12 mouse cellular contexts compared by ENCODE assay signal in the genomic region with DNA sequence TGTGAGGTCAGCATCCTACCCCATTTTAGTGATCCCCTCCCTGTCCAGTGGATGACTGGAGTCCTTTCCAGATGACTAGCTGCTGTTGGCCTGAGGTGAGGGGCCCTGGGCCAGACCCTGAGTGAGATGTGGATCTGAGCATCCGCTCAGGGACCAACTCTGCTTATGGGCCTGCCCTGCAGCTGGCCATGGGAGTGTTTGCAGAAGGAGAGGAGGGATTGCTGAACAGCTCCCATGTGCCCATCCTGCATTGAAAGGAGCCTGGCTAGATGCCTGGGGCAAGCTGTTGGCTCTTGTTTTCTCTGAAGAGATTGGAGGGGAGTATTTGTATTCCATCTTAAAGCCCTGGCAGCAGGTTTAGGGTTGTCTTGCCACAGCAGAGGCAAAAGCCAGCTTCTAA.
DNase-seq lines count a peak whose midpoint lies in the region; ATAC-seq and TF ChIP-seq lines count a peak whose summit lies in the region.
"Had no signal": no experiment of that assay in that cellular context is flagged by ENCODE, and none has a peak within 500 bp of the region (broad histone marks: within the 10 kb centered on the region; RNA-seq: fewer than 3 reads in every experiment).

No protein-coding gene starts in this region.

- H3K36me3 ChIP-seq in heart, embryonic 10.5 days = no peaks in the 10 kb centered on the region
- H3K36me3 ChIP-seq in neural tube, embryonic 13.5 days = no peaks in the 10 kb centered on the region
- H3K36me3 ChIP-seq in hindbrain, postnatal 0 days (ENCODE audit: insufficient read depth, low read length) = no peaks in the 10 kb centered on the region
- no peaks in the 10 kb centered on the region for H3K36me3 ChIP-seq in kidney, embryonic 16.5 days (ENCODE audit: insufficient read depth, low read length)
- H3K36me3 ChIP-seq: embryonic facial prominence, embryonic 15.5 days; liver, embryonic 15.5 days had no signal

- peaks cover 13% of the 10 kb centered on the region for H3K4me1 ChIP-seq in heart, embryonic 10.5 days
- peaks cover 17% of the 10 kb centered on the region for H3K4me1 ChIP-seq in neural tube, embryonic 13.5 days (replicated peaks)
- no peaks in the 10 kb centered on the region for H3K4me1 ChIP-seq in hindbrain, postnatal 0 days (ENCODE audit: insufficient read depth, low read length)
- H3K4me1 ChIP-seq in kidney, embryonic 16.5 days (ENCODE audit: insufficient read depth, low read length) = peaks cover 2% of the 10 kb centered on the region; the same call in 1 of the 2 replicates
- H3K4me1 ChIP-seq: liver, embryonic 15.5 days had no signal

- DNase-seq in heart, adult 18-20 months = peak; percentile 60 to 72
- DNase-seq in heart, embryonic 10.5 days (ENCODE audit: low spot score) = no peak
- no peak for DNase-seq in neural tube, embryonic 10.5 days (ENCODE audit: extremely low spot score, low spot score)
- DNase-seq in gastrocnemius, adult 8-10 months (ENCODE audit: low spot score in 2 of 2) = peak; percentile 23 to 61
- DNase-seq in hindbrain, postnatal 0 days (ENCODE audit: low spot score) = peak; percentile 81
- DNase-seq in left cerebral cortex, postnatal 25 days (ENCODE audit: low spot score in 2 of 2) = no peak
- DNase-seq: cerebellum, adult 9-11 months; kidney, adult 9 months had no signal

- peak; percentile 74 for ATAC-seq in neural tube, embryonic 13.5 days (ENCODE audit: low read depth)
- peak; percentile 83 for ATAC-seq in hindbrain, postnatal 0 days
- ATAC-seq in kidney, embryonic 16.5 days (ENCODE audit: low FRiP score, low TSS enrichment) = no peak

- TF ChIP-seq CTCF in hindbrain, postnatal 0 days (IDR thresholded peaks at IDR 0.05; ENCODE audit: low read depth) = no peak

- no peak overlapping the region for H3K27ac ChIP-seq in heart, embryonic 10.5 days
- no peak overlapping the region for H3K27ac ChIP-seq in neural tube, embryonic 13.5 days (replicated peaks)
- H3K27ac ChIP-seq in hindbrain, postnatal 0 days = no peak overlapping the region
- H3K27ac ChIP-seq in kidney, embryonic 16.5 days (ENCODE audit: low read length) = no peak overlapping the region
- H3K27ac ChIP-seq: embryonic facial prominence, embryonic 15.5 days; liver, embryonic 15.5 days had no signal

- H3K9ac ChIP-seq in neural tube, embryonic 13.5 days = no peak overlapping the region
- H3K9ac ChIP-seq in hindbrain, postnatal 0 days (replicated peaks; ENCODE audit: low read length) = no peak overlapping the region
- H3K9ac ChIP-seq in kidney, embryonic 16.5 days (replicated peaks; ENCODE audit: low read length) = no peak overlapping the region
- H3K9ac ChIP-seq: embryonic facial prominence, embryonic 15.5 days; liver, embryonic 15.5 days had no signal

- no peak overlapping the region for H3K4me3 ChIP-seq in heart, embryonic 10.5 days
- no peak overlapping the region for H3K4me3 ChIP-seq in neural tube, embryonic 13.5 days
- H3K4me3 ChIP-seq in hindbrain, postnatal 0 days (ENCODE audit: low read length) = no peak overlapping the region
- no peak overlapping the region for H3K4me3 ChIP-seq in kidney, embryonic 16.5 days (ENCODE audit: low read length)
- H3K4me3 ChIP-seq: embryonic facial prominence, embryonic 15.5 days; liver, embryonic 15.5 days had no signal

- WGBS in heart, embryonic 10.5 days = 88% methylated on average over 1 of the region's 1 CpGs
- WGBS in neural tube, embryonic 13.5 days = 75% methylated on average over 1 of the region's 1 CpGs
- 53% methylated on average over 1 of the region's 1 CpGs for WGBS in hindbrain, postnatal 0 days
- WGBS in kidney, embryonic 16.5 days = 87% methylated on average over 1 of the region's 1 CpGs

- H3K4me2 ChIP-seq in neural tube, embryonic 13.5 days = no peak overlapping the region
- no peak overlapping the region for H3K4me2 ChIP-seq in hindbrain, postnatal 0 days (ENCODE audit: low read depth, low read length)
- no peak overlapping the region for H3K4me2 ChIP-seq in kidney, embryonic 16.5 days (replicated peaks; ENCODE audit: low read depth, low read length)
- H3K4me2 ChIP-seq: embryonic facial prominence, embryonic 15.5 days; liver, embryonic 15.5 days had no signal

- intact Hi-C loops in left cerebral cortex, postnatal 25 days (cut with DNase I) = no loop called here

- peaks cover 3% of the 10 kb centered on the region; the same call in 1 of the 2 replicates for H3K27me3 ChIP-seq in heart, embryonic 10.5 days (ENCODE audit: insufficient read depth, poor library complexity, severe bottlenecking)
- no peaks in the 10 kb centered on the region for H3K27me3 ChIP-seq in neural tube, embryonic 13.5 days
- no peaks in the 10 kb centered on the region for H3K27me3 ChIP-seq in hindbrain, postnatal 0 days (ENCODE audit: insufficient read depth, low read length)
- H3K27me3 ChIP-seq in kidney, embryonic 16.5 days (ENCODE audit: insufficient read depth, low read length) = no peaks in the 10 kb centered on the region
- H3K27me3 ChIP-seq: liver, embryonic 15.5 days had no signal

- no peaks in the 10 kb centered on the region for H3K9me3 ChIP-seq in heart, embryonic 10.5 days
- no peaks in the 10 kb centered on the region for H3K9me3 ChIP-seq in neural tube, embryonic 13.5 days
- H3K9me3 ChIP-seq in hindbrain, postnatal 0 days (ENCODE audit: low read length) = no peaks in the 10 kb centered on the region
- H3K9me3 ChIP-seq in kidney, embryonic 16.5 days (ENCODE audit: low read length) = no peaks in the 10 kb centered on the region
- H3K9me3 ChIP-seq: embryonic facial prominence, embryonic 15.5 days; liver, embryonic 15.5 days had no signal

Comparison
In these comparisons a context has a peak if more than half of its experiments do, and no peak if none do; other contexts are left out.
1. DNase-seq: peak in heart, adult 18-20 months (2 of 2), gastrocnemius, adult 8-10 months (2 of 2) and hindbrain, postnatal 0 days (single experiment); none in heart, embryonic 10.5 days (single experiment), neural tube, embryonic 10.5 days (single experiment) and left cerebral cortex, postnatal 25 days (0 of 2).